Mouse (Mus musculus) megakaryocyte, embryonic 14.5 days (primary cell): Measurements from ENCODE around the gene 4930568D16Rik.

Experiments used
- FLI1 ChIP-seq: IDR thresholded peaks from 2 replicates; pipeline ENCODE4 v1.6.1; 2012; ENCODE audit warnings: low read length, inconsistent platforms, mixed read lengths
- GATA1 ChIP-seq: IDR thresholded peaks from 3 replicates; pipeline ENCODE4 v1.6.1; 2012; ENCODE audit warnings: mixed read lengths, low read length, inconsistent platforms, borderline replicate concordance

- no peak for TF ChIP-seq GATA1
- no peak for TF ChIP-seq FLI1
Observed at GRCm38 (mm10) chr2:35325930-35326329, 41.6 kb downstream of the 4930568D16Rik start.
